Mouse (Mus musculus) R1 (cell line): ENCODE data around the gene D130043K22Rik.

ENCODE experiments used
- DNase-seq: peaks from one replicate; pipeline ENCODE4 v3.0.0-alpha.2; 2018; ENCODE audit warnings: low read depth, low spot score

D130043K22Rik gene

DNA sequence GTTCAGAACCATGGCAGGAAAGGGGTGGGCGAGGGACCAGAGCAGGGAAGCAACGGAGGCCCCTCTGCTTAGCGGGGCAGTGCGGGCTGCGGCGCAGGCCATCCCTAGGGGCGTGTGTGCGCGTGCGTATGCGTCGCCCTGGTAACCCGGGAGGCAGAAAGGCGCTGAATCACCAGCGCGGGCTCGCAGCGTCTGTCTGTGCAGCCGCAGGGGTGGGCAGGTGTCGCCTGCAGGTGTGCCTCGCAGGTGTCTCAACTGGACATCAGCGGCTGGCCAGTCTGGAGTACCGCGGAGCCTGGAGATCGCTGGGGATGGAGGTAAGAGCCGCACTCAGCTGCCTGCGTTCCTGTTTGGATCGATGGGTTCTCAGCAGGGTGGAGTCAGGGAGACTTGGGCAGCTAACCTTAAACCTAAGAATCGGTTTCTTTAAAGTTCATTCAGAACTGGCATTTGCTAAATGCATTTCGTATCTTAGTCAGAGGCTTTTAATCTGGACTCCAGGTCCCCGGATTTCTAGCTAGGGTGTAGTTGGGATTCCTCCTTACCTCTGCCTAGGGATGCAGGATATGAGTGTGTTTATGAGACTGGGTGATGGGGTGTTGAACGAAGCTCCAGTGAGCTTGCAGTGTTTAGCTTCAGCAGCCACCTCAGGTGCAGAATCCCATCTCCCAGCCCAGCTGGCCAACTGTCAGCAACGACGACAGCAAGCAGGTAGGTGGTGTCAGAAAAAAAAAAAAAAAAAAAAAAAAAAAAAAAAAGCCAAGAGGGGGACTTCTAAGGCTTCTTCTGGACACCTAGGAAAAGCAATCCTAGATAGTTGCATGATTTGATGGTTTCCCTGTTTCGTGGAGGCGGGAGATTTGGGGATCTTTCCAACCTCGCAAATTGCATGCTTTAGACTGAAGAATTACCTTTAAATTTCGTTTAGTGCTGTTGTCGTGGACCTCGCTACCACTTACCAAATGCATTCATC, at the start of gene D130043K22Rik:
Gene D130043K22Rik, plus strand, starts transcription at position 153 of the 973 bp plus-strand sequence.
- peak; percentile 58 for DNase-seq

DNA sequence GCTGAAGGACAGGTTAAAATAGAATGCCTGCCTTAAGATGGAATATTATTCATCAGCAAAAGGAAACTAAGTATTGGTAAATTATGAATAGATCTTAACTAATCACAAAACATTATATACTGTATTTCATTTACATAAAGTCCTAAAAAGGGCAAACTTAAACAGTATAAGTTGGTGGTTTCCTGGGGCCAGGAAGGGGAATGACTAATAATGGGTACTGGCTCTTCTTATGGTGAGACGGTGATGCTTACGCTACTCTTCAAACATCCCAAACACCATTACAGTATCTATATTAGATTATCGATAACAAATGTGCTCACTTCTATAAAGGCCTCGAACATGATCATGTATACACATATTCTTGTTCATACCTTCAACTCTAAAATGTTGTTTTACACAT, 46.2 kb upstream of the D130043K22Rik start:
- no peak for DNase-seq

DNA sequence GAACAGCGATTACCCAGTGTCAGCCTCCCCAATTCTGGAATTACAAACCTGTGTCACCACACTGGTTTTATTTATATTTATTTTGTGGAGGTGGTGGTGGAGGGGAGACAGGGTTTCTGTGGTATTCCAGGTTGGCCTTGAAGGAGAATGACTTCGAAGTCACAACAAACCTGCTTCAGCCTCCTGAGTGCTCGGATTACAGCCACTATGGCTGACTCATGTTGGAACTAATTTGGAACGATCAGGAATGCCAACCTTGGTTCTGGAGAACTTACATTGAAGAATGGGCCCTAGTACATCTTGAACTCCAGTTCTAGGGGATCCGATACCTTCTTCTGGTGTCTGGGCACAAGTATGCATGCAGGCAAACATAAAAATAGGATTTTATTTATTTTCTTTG, 45.6 kb upstream of the D130043K22Rik start:
- no peak for DNase-seq

DNA sequence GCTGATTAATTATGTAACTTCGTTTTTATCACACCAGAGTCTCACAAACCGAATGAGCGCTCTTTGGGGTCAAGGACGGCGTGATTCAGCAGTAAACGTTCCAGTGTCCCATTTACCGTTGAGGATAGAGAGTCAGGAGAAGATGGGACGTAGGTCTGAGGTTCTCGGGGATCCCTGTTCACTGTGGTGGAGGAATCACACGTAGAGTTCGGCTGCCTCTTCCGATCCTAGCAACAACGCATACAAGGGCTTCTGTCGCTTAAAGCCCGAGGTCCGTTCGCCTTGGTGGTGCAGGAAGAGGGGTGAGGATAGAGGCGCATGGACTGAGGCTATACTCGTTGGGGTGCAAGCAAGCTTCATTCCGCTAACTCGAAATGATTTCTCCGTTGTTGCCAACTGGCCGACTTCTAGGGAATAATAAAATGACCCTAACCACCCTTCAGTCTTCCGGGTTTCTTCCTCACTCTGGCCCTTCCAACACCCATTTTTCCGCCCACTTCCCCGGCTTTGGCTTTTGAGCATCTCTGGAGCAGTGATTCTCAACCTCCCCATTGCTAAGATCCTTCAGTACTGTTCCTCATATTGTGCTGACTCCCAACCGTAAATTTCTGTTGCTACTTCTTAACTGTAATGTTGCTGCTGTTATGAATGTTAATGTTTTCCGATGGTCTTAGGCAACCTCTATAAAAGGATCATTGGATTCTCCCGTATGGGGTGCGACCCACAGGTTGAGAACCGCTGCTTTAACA, 44.8 kb upstream of the D130043K22Rik start:
- peak; percentile 45 for DNase-seq

DNA sequence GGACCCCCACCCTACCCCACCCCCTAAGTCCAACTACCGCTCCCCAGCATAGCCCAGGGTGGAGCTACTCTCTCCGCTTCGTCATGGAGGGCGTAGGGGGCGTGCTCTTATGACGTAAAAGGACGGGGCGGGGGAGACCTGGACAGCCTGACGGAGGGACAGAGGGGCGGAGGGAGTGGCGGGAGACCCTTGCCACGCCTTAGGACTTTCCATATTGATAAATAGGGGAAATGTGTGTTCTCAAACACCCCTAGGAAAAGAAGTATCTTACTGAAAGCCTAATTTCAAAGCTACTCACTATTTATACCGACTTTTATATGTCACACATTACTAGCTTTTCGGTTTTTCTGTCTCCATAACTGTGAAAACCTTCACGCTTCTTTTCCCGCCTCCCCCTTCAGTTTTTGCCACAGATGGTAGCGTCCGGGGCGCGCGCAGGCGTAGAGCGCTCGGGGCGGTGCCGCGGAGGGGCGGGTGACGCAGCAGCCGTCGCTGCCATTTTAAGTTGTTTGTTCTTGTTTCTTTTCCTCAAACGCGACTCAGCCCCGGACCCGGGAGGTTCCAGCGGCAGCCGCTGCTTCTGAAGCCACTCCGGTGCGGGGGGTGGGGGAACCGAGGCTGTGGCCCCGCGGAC, 44.1 kb upstream of the D130043K22Rik start:
- peak; percentile 98 for DNase-seq

DNA sequence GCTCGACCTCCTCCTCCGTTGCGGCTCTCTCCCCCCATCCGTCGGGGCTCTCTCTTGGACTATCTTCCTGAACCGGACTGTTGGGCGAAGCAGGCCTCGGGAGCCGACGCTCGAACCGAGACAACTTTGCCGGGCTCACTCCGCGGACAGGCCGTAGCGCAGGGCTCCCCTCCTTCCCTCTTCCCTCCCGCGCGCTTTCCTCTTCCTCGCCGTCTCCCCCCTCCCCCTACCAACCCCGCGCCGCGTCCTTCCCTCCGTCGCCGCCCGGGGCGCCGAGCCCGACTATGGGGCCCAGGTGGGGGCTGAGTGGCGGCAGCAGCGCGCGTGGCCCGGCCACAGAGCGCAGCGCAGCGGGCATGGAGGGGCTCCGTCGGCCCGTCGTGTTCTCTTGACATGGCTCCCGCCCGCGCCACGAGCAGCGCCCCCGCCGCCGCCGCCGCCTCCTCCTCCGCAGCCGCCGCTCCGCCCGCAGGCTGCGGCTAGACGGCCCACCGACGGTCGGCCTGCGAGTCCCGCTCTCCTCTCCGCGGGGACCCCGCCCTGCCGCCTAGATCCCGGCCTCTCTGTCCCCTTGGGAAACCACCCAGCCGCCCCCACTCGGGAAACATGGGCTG, 43.5 kb upstream of the D130043K22Rik start, which contains the start of gene BC005537:
Gene BC005537, plus strand, starts transcription at position 350 of the 614 bp plus-strand sequence.
- peak; percentile 50 for DNase-seq

DNA sequence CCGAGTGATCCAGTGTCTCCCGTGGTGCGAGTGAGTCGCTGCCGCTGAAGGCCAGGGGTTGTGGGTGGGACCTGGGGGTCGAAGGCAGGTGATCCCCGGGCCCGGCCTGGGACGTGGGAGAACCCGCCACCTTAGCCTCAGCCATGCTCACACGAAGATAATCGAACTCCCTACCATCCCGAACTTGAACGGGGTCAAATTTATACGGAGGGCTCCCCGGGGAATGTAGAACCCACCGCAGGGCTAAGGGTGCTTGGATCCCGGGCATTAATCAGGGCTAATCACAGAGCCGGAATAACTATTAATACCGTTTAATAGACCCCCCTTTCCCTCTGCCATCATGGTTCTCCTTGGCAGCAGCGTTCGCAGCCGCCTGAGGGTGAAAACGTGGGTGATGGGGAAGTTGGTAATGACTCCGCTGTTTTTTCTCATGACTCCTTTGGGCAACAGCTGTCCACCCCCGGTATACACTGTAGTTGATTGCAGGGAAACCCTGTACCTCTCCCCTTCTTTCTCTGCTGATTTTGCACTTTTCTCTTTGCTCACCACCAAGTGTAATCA, 42.7 kb upstream of the D130043K22Rik start:
- DNase-seq: peak; percentile 27

DNA sequence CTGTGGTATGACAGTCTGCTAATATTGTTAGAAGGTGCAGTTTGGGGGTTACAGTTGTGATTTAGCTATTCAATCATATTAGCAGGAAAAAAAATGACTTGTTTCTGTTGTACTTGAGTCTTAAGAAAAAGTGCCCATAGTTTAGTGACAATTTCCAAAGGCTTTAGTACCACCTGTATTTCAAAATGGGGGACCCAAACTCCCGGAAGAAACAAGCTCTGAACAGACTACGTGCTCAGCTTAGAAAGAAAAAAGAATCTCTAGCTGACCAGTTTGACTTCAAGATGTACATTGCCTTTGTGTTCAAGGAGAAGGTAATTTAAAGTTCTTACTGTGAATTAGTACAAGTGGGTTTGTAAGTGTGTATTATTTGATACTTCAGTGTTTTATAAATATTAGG, 41.7 kb upstream of the D130043K22Rik start:
- no peak for DNase-seq

DNA sequence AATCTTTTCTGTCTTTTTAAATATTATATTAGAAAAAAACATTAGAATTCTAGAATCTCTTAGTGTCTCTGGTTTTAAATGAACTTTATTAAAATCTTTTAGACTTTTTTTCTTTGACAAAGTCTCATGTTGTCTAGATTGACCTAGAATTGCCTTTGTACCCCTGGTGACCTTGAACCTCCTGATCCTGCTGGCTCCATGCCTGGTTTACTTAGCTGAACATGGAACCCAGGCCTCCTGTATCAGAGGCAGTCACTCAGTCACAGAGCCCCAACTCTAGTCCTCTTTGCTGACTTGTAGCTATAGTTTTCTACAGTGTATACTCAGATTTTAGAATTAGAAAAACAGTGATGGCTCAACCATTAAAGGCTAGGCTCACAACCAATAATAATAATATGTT, 38.9 kb upstream of the D130043K22Rik start:
- no peak for DNase-seq

DNA sequence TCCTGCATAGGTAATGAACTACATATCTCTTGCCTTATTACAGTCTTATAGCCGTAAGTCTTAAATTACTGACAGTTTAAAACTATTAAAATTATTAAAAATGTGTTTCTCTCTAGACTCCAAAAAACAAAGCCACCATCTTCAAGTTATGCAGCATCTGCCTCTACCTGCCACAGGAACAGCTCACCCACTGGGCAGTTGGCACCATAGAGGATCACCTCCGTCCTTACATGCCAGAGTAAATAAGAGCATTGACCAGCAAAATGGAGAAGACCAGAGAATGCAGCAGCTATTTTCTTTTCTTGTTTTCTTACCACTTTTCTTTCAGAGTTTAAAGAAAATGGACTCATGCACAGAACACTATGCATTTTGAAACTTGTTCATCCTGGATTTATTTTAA, 32.4 kb upstream of the D130043K22Rik start:
- no peak for DNase-seq

DNA sequence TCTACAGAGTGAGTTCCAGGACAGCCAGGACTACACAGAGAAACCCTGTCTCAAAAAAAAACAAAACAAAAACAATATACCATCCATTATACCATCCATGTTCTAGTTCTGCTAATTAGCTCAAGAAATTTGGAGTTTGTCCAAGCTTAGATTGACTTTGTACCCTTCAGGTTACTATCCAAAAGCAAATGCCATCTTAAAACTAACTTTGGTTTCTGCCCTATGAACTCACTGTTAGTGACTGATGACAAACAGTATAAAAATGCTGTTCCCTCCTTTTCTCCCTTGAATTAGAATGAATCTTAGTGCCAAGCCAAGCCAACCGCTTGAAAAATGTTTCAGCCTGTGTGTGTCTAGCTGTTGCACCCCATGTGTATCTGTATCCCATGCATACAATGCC, 30.3 kb upstream of the D130043K22Rik start:
- no peak for DNase-seq

DNA sequence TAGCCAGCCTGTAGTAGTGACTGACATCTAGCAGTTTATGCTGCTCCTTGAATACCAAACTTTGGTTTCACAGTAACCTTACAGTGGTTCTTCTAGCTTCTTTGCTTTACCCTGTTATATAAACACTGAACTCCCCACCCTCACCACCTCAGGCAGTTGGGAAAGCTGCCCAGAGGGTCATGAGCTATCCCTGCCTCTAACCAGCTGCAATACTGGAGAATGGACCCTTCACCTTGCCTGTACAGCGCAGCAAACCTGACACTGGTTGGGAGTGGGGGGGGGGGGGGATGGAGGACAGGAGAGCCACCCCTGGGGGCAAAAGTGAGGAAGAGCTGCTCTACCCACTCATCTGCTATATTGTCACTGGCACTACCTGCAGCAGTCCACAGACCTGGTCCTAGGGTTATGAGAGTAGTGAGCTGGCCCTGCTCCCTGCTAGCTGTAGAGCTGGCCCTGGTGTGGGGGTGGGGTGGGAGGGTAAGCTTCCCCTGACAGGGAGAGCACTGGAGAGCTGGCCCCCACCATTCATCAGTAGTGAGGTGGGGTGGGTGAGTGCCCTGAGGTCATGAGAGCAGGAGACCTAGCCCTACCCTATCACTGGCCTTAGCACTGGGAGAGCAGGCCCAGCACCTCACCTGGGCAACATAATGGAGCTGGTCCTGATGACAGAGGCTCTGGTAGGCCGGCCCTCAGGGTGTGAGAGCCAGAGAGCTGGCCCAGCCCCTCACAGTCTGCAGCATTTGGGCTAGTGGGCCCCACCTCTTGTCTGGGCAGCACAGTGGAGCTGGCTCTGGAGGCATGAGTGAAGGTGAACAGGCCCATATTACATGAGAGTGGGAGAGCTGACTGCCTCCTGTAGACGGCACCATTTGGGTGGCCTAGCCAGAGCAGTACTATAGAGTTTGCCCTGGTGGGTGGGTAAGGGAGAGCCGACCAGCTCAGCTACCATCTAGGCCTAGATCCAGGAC, 28.5 kb upstream of the D130043K22Rik start:
- no peak for DNase-seq

DNA sequence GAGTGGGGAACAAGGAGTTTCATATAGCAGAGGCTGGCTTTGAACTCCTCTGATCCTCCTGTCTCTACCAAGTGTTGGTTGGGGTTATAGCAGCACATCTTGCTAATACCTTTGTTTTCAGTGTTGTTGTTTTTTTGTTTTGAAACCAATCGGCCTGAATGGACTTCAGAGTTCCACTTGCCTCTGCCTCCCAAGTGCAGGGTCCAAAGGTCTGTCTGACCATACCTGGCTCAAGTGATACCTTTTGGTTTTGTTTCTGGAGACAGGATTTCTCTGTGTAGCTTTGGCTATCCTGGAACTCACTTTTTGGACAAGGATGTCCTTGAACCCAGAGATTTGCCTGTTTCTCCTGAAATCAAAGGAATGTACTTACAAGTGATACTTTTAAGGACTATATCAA, 25.0 kb upstream of the D130043K22Rik start:
- DNase-seq: no peak

DNA sequence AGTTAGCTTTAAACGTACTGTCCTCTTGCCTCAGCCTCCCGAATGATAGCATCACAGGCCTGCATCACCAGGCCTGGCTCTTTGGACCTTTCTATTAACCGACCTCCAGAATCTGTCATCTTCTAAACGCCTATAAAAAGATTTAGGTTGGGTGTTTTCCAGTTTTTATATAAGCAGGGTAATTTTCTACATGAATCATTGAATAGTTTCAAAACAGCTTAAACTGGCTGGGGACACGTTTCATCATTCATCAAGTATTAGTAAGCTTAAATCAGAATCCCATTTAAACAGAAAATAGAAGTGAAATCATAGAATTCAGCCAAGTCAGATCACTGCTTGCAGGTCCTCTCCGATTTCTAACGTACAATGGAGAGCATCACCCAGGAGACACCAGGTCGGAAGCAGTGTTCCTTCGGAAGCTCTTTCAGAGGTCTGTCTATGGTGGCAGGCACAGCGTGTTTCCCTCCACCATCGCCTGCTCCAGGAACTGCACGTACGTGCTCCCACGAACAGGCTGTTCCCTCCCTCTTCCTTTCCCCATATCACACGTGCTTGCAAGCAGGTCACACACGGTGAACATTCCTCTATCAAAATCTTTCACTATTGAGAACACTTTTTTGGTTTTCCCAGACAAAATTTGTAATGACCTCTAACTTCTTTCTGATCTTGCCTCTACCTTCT, 22.1 kb upstream of the D130043K22Rik start:
- DNase-seq: no peak

DNA sequence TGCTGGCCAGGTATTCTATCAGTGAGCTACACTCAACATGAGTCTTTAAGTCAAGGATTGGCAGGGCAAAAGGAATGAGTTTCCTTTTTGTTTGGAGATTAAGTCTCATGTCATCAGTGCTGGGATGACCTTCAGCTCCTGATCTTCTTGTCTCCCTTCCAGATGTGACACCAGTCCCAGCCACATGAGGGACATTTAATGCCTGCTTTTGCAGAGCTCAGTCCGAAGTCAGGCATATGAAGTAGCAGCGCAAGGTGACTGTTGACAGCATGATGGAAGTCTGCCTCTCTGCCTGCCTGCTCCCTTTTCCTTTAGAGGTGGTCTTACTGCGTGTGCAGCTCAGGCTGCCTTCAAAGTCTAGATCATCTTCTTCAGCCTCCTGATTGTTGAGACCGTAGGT, 20.3 kb upstream of the D130043K22Rik start:
- no peak for DNase-seq

DNA sequence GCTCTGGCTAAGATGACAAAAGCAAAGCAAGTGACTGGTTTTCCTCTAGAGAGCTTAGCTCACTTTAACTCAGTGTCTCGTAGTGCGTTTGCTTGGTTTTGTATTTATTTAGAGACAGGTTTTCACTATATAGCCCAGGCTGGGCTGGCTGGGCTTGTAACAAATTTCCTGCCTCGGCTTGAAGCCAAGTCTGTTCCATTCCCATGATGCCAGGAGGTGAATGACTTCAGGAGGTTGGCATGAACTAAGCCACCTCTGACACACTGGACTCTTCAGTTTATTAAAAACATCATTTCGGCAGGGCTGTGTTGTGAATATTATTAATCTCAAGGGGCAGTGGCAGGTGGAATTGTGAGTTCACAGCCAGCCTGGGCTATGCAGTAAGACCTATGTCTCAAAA, 19.3 kb upstream of the D130043K22Rik start:
- no peak for DNase-seq

DNA sequence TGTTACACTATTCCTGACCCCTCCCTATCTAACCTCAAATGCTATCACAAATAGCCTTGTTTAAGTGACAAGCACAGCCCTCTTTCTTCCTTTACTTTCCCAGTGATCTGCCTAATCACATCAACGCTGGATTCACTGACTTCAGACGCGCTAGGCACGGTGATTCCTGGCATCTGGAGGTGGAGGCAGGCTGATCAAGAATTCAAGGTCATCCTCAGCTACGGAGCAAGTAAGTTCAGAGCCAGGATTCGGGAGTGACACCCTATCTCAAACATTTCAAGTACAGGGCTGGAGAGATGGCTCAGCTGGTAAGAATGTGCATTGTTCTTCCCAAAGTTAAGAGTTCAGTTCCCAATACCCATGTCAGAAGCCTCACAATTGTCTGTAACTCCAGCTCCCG, 18.8 kb upstream of the D130043K22Rik start:
- no peak for DNase-seq

DNA sequence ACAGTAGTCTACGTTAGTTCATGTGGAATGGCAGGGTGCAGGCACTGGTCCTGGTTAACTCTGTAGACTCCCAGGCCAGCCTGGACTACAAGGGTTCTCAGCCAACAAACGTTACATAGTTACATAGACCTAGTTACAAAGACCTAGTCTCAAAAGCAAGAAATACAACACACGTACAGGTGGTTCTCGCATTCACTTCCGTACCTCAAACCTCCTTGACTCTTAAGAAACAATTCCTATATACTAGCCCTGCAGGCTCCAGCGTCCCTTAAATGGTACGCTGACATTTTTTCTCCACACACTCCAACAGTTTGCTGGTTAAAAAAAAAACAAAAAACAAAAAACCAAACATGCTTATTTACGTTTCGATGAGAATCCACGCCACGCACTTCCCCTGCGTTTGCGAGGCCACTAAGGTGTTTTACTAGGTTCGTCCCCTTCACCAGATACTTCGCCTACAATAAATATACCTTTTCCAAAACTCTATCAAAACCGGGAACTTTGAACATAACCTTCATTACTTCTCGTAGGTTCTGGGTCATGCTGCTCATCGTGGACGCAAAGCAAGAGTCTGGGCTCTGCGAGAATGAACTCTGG, 14.1 kb upstream of the D130043K22Rik start:
- DNase-seq: no peak
